Mouse (Mus musculus) cerebellum, adult 2 months (tissue): ENCODE results near the gene Etv6.

Experiments used
- CTCF ChIP-seq: fragments of 200-500 bp; IDR thresholded peaks from 2 replicates; pipeline ENCODE4 v1.5.1; 2011; ENCODE audit warnings: low read depth, mild to moderate bottlenecking, control low read depth, low read length, moderate library complexity, borderline replicate concordance; ENCODE audit not compliant: insufficient read depth
- POLR2A ChIP-seq: fragments of 200-500 bp; IDR thresholded peaks from 2 replicates; pipeline ENCODE4 v1.6.1; 2011; ENCODE audit warnings: low read length, control low read depth, borderline replicate concordance; ENCODE audit not compliant: insufficient read depth

DNA sequence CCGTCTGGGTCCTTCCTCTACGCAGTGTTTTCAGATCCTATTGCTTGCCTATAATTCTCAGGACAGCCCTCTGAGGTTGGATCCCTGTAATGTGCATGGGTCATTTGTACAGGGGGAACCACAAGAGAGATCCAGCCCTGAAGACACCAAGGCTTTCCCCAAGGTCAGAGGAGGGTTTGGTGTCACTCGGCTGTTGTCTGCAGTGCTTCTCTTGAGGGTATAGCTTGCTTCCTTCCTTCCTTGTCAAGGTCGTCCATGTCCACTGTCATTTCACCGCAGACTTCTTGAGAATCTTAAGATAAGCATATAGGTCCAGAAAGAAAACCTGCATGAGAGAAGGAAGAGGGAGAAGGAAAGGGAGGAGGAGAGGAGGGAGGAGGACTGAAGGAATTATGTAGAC lies 215.3 kb downstream of the Etv6 start:
- TF ChIP-seq CTCF (no peak), POLR2A (no peak)
